Mouse (Mus musculus) myocyte (in vitro differentiated cells): ENCODE measurements around the gene Gpc6.

Experiments
- MAX ChIP-seq: IDR thresholded peaks from one replicate; pipeline ENCODE4 v1.6.1; 2011; ENCODE audit warnings: low read depth, mild to moderate bottlenecking, control low read depth
- MYOD1 ChIP-seq, 3 experiments: IDR thresholded peaks; one replicate each; pipeline ENCODE4 v1.6.1; 2011; ENCODE audit warnings: control low read depth in 2 of 3, low read depth in 2 of 3, mild to moderate bottlenecking in 2 of 3, moderate library complexity in 1 of 3; ENCODE audit not compliant: insufficient read length in 2 of 3, control insufficient read depth in 1 of 3
- MYOG ChIP-seq, 3 experiments: IDR thresholded peaks; one replicate each; pipeline ENCODE4 v1.6.1; 2011; ENCODE audit warnings: control low read depth in 2 of 3, low read depth in 2 of 3, mild to moderate bottlenecking in 2 of 3; ENCODE audit not compliant: insufficient read length in 2 of 3, control insufficient read depth in 1 of 3, insufficient read depth in 1 of 3
- POLR2A ChIP-seq: IDR thresholded peaks from one replicate; pipeline ENCODE4 v1.6.1; 2011; ENCODE audit warnings: low read depth, mild to moderate bottlenecking, control low read depth, moderate library complexity; ENCODE audit not compliant: insufficient read length
- POLR2AphosphoS2 ChIP-seq: IDR thresholded peaks from one replicate; pipeline ENCODE4 v1.6.1; 2011; ENCODE audit warnings: low read depth, control low read depth; ENCODE audit not compliant: insufficient read length
- SRF ChIP-seq: IDR thresholded peaks from one replicate; pipeline ENCODE4 v1.6.1; 2011; ENCODE audit warnings: low read depth; ENCODE audit not compliant: control insufficient read depth, insufficient read length
- TCF12 ChIP-seq: IDR thresholded peaks from one replicate; pipeline ENCODE4 v1.6.1; 2011; ENCODE audit warnings: mild to moderate bottlenecking, control low read depth; ENCODE audit not compliant: poor library complexity, insufficient read depth, severe bottlenecking
- USF1 ChIP-seq: IDR thresholded peaks from one replicate; pipeline ENCODE4 v1.6.1; 2011; ENCODE audit warnings: low read depth, mild to moderate bottlenecking, control low read depth, moderate library complexity

DNA sequence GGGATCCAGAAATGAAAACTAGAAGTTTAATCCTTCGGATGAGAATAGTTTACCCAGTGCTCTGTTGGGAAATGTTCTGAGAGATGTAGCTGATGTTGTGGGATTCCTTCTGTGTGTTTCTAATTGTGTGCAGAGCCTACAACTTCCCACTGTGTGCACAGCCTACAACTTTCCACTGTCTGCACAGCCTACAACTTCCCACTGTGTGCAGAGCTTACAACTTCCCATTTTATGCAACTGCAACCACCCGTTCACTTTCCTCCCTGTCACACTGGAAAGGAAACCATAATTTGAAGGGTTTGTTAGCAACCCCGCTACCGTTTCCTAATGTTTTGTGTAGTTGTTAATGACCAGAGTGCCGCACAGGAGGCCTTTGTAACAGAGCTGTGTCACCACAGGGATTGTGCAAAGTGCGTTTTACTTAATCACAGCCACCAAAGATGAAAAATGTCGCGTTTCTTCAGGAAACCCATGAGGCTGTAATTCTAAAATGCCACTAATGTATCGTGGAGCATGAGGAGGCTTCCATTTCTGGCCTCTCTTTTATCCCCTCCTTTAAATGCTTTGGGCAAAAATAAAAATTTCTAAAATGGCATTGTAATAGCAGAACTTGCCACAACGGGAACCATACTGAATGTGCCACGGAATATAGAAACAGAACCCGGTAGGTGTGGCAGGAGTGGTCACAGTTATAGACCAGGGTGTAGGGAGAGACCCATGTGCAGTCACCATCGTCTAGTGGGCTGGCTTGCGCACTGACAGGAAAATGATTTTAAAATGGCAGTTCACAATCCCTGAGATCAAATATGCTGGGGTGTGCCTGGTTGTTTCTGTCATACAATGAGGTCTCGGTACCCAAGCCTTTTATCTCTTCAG lies 853.7 kb downstream of the Gpc6 start:
- TF ChIP-seq MYOG (IDR thresholded peaks at IDR 0.05; ENCODE audit: control insufficient read depth in 1 of 3, insufficient read depth in 1 of 3, insufficient read length in 2 of 3, low read depth in 2 of 3) (no peak), POLR2AphosphoS2 (no peak), TCF12 (no peak), POLR2A (no peak), USF1 (no peak), MYOD1 (IDR thresholded peaks at IDR 0.05; ENCODE audit: control insufficient read depth in 1 of 3, insufficient read length in 2 of 3, low read depth in 2 of 3) (no peak), MAX (no peak), SRF (no peak)
